31 mouse cellular contexts compared by ENCODE assay signal in genomic region chr12:16384396-16384795, GRCm38 (mm10).
A peak's percentile ranks its signal among the peaks of the same experiment; 100 is the strongest.
DNase-seq lines count a peak whose midpoint lies in the region; ATAC-seq and TF ChIP-seq lines count a peak whose summit lies in the region.
"Had no signal": no experiment of that assay in that cellular context is flagged by ENCODE, and none has a peak within 500 bp of the region (broad histone marks: within the 10 kb centered on the region; RNA-seq: fewer than 3 reads in every experiment).

No protein-coding gene starts in this region.

- no peaks in the 10 kb centered on the region for H3K27me3 ChIP-seq in limb, embryonic 15.5 days
- H3K27me3 ChIP-seq in limb, embryonic 10.5 days (ENCODE audit: low read depth, poor library complexity, severe bottlenecking) = no peaks in the 10 kb centered on the region
- no peaks in the 10 kb centered on the region for H3K27me3 ChIP-seq in thymus, adult 2 months (ENCODE audit: control insufficient read depth, insufficient read depth, low read length)
- no peaks in the 10 kb centered on the region for H3K27me3 ChIP-seq in intestine, embryonic 15.5 days (replicated peaks)
- H3K27me3 ChIP-seq: embryonic facial prominence, embryonic 12.5 days; forebrain, embryonic 13.5 days; hindbrain, embryonic 13.5 days had no signal

- DNase-seq in limb, embryonic 10.5 days (ENCODE audit: low spot score) = no peak
- peak; percentile 7 for DNase-seq in thymus, postnatal 0 days (ENCODE audit: low spot score)
- no peak for DNase-seq in thymus, adult 2 months
- DNase-seq in MN1 (ENCODE audit: low spot score) = peak; percentile 21
- no peak for DNase-seq in left cerebral cortex, postnatal 14 days (ENCODE audit: low spot score in 2 of 2)
- DNase-seq: adrenal gland, adult 8-10 months; cerebellum, adult 11 months; cerebellum, adult 9-10 months; cerebellum, postnatal 36 days; gastrocnemius, postnatal 14 days; heart, adult 18-20 months; heart, postnatal 4 days; kidney, adult 11 months; kidney, postnatal 14 days; lung, embryonic 14.5 days; right cerebral cortex, adult 18-20 months had no signal

- no peak for TF ChIP-seq POLR2A in thymus, adult 2 months (IDR thresholded peaks at IDR 0.05; ENCODE audit: control insufficient read depth, extremely low read depth, insufficient read depth, low read length, poor library complexity)

- WGBS in limb, embryonic 15.5 days = 38% methylated on average over 1 of the region's 1 CpGs
- WGBS in limb, embryonic 10.5 days = 74% methylated on average over 1 of the region's 1 CpGs
- WGBS in thymus, adult 2 months = 11% methylated on average over 1 of the region's 1 CpGs
- 51% methylated on average over 1 of the region's 1 CpGs for WGBS in intestine, embryonic 15.5 days

- no peak overlapping the region for H3K4me3 ChIP-seq in limb, embryonic 15.5 days
- H3K4me3 ChIP-seq in limb, embryonic 10.5 days = no peak overlapping the region
- no peak overlapping the region for H3K4me3 ChIP-seq in thymus, adult 2 months (ENCODE audit: control insufficient read depth, insufficient read depth, low read length)
- no peak overlapping the region for H3K4me3 ChIP-seq in intestine, embryonic 15.5 days (replicated peaks)
- H3K4me3 ChIP-seq: embryonic facial prominence, embryonic 12.5 days; erythroblast, embryonic 14.5 days; forebrain, embryonic 13.5 days; hindbrain, embryonic 13.5 days; layer of hippocampus, adult 2 months; left cerebral cortex, adult 2 months had no signal

- no peak overlapping the region for H3K4me2 ChIP-seq in limb, embryonic 15.5 days
- no peak overlapping the region for H3K4me2 ChIP-seq in intestine, embryonic 15.5 days (replicated peaks)
- H3K4me2 ChIP-seq: embryonic facial prominence, embryonic 12.5 days; forebrain, embryonic 13.5 days; heart, embryonic 11.5 days; hindbrain, embryonic 13.5 days; lung, embryonic 14.5 days; midbrain, embryonic 11.5 days had no signal

- no peak for TF ChIP-seq CTCF in thymus, adult 2 months (IDR thresholded peaks at IDR 0.05; ENCODE audit: borderline replicate concordance, control insufficient read depth, extremely low read depth, insufficient read depth, low read length, poor library complexity)

- intact Hi-C loops in left cerebral cortex, postnatal 14 days (cut with DNase I) = no loop called here

- no peak overlapping the region for H3K9ac ChIP-seq in limb, embryonic 15.5 days
- H3K9ac ChIP-seq in intestine, embryonic 15.5 days = no peak overlapping the region
- H3K9ac ChIP-seq: embryonic facial prominence, embryonic 12.5 days; forebrain, embryonic 13.5 days; hindbrain, embryonic 13.5 days; liver, embryonic 14.5 days; lung, embryonic 14.5 days had no signal

- no peaks in the 10 kb centered on the region for H3K9me3 ChIP-seq in limb, embryonic 15.5 days
- no peaks in the 10 kb centered on the region for H3K9me3 ChIP-seq in limb, embryonic 10.5 days (replicated peaks)
- H3K9me3 ChIP-seq in intestine, embryonic 15.5 days = no peaks in the 10 kb centered on the region
- H3K9me3 ChIP-seq: embryonic facial prominence, embryonic 12.5 days; hindbrain, embryonic 13.5 days had no signal

- ATAC-seq in limb, embryonic 15.5 days (ENCODE audit: insufficient number of reproducible peaks, low FRiP score, low TSS enrichment, low read depth) = no peak
- ATAC-seq in neutrophil, adult 5-6 weeks (ENCODE audit: extremely low read depth, insufficient number of reproducible peaks, low FRiP score, poor library complexity, severe bottlenecking) = peak; percentile 40; the same call in 1 of the 2 replicates
- ATAC-seq in intestine, embryonic 15.5 days = no peak
- ATAC-seq: CD4-positive, CD25-positive, alpha-beta regulatory T cell, adult 4 months; forebrain, embryonic 13.5 days; midbrain, embryonic 16.5 days had no signal

- 0 out of 2 replicates have a peak overlapping the region, but pooled peaks have one; percentile 50 for H3K27ac ChIP-seq in limb, embryonic 15.5 days
- no peak overlapping the region for H3K27ac ChIP-seq in limb, embryonic 10.5 days
- no peak overlapping the region for H3K27ac ChIP-seq in thymus, adult 2 months (ENCODE audit: control insufficient read depth, insufficient read depth, low read length)
- H3K27ac ChIP-seq in intestine, embryonic 15.5 days = no peak overlapping the region
- H3K27ac ChIP-seq: embryonic facial prominence, embryonic 12.5 days; forebrain, embryonic 13.5 days; hindbrain, embryonic 13.5 days; layer of hippocampus, adult 2 months; left cerebral cortex, adult 2 months; liver, embryonic 14.5 days; stomach, postnatal 0 days had no signal

- H3K36me3 ChIP-seq in limb, embryonic 15.5 days = no peaks in the 10 kb centered on the region
- H3K36me3 ChIP-seq in limb, embryonic 10.5 days = no peaks in the 10 kb centered on the region
- no peaks in the 10 kb centered on the region for H3K36me3 ChIP-seq in thymus, adult 2 months (ENCODE audit: control insufficient read depth, insufficient read depth, low read length)
- no peaks in the 10 kb centered on the region for H3K36me3 ChIP-seq in intestine, embryonic 15.5 days
- H3K36me3 ChIP-seq: embryonic facial prominence, embryonic 12.5 days; hindbrain, embryonic 13.5 days had no signal

- H3K4me1 ChIP-seq in limb, embryonic 15.5 days = peaks cover 14% of the 10 kb centered on the region
- no peaks in the 10 kb centered on the region for H3K4me1 ChIP-seq in limb, embryonic 10.5 days
- H3K4me1 ChIP-seq in thymus, adult 2 months (replicated peaks; ENCODE audit: control insufficient read depth, insufficient read depth, low read length) = peaks cover 10% of the 10 kb centered on the region
- H3K4me1 ChIP-seq in intestine, embryonic 15.5 days (replicated peaks) = no peaks in the 10 kb centered on the region
- H3K4me1 ChIP-seq: forebrain, embryonic 13.5 days; hindbrain, embryonic 13.5 days had no signal

Comparison
In these comparisons a context has a peak if more than half of its experiments do, and no peak if none do; other contexts are left out.
1. DNase-seq: peak in thymus, postnatal 0 days (single experiment) and MN1 (single experiment); none in limb, embryonic 10.5 days (single experiment), thymus, adult 2 months (single experiment) and left cerebral cortex, postnatal 14 days (0 of 2).